Mouse (Mus musculus) heart, adult 2 months (tissue): ENCODE data around the gene Ddx43.

Experiments
- CTCF ChIP-seq: fragments of 200-600 bp; IDR thresholded peaks from 2 replicates; pipeline ENCODE4 v1.8.1; 2022; ENCODE audit warnings: antibody characterized with exemption, mild to moderate bottlenecking, moderate library complexity
- POLR2A ChIP-seq: fragments of 200-500 bp; IDR thresholded peaks from 2 replicates; pipeline ENCODE4 v1.6.1; 2011; ENCODE audit warnings: mild to moderate bottlenecking, low read depth, low read length, control low read depth; ENCODE audit not compliant: insufficient read depth

GRCm38 (mm10) chr9:78351504-78352220 lies 43.9 kb upstream of the Ddx43 start:
- TF ChIP-seq CTCF (no peak), POLR2A (no peak)
